Mouse (Mus musculus) kidney, postnatal 10 days (tissue): Measurements from ENCODE around the gene Zkscan5.
"Not testable (repeated sequence)": the region's sequence is repeated elsewhere in the genome, so short reads cannot be mapped to it uniquely, and the experiment has no call there.

Source experiments
- DNase-seq: peaks from one replicate; pipeline ENCODE4 v3.0.0; 2021; ENCODE audit warnings: mixed read lengths

Gene Zkscan5

GRCm38 (mm10) chr5:145203936-145204691 lies at the start of gene Zkscan5:
Gene Zkscan5, plus strand, starts transcription at chr5:145204562.
- DNase-seq, result peak; percentile 99

GRCm38 (mm10) chr5:145161361-145161760 lies 43.0 kb upstream of the Zkscan5 start:
- DNase-seq, result no peak

- no peak for DNase-seq
Measured at GRCm38 (mm10) chr5:145164710-145165109, 39.7 kb upstream of the Zkscan5 start.

- DNase-seq, result peak; percentile 18
Measured at GRCm38 (mm10) chr5:145165184-145165583, 39.2 kb upstream of the Zkscan5 start.

- peak; percentile 99 for DNase-seq
Measured at GRCm38 (mm10) chr5:145166536-145167305, 37.6 kb upstream of the Zkscan5 start, which contains the start of the genes Ptcd1 and Cpsf4. Gene Ptcd1, minus strand, starts transcription at chr5:145167108. Gene Cpsf4, plus strand, starts transcription at chr5:145167213.

- no peak for DNase-seq
Measured at GRCm38 (mm10) chr5:145167306-145167661, 37.1 kb upstream of the Zkscan5 start.

GRCm38 (mm10) chr5:145178461-145178980 lies 25.8 kb upstream of the Zkscan5 start:
- DNase-seq, result no peak

- DNase-seq, result no peak
Measured at GRCm38 (mm10) chr5:145185244-145185643, 19.1 kb upstream of the Zkscan5 start.

- DNase-seq, result no peak
Measured at GRCm38 (mm10) chr5:145189416-145189815, 14.9 kb upstream of the Zkscan5 start.

- no peak for DNase-seq
Measured at GRCm38 (mm10) chr5:145190373-145190772, 14.0 kb upstream of the Zkscan5 start.

GRCm38 (mm10) chr5:145190875-145191798 lies 13.2 kb upstream of the Zkscan5 start:
- peak; percentile 95 for DNase-seq

GRCm38 (mm10) chr5:145191962-145192361 lies 12.4 kb upstream of the Zkscan5 start, which contains the start of gene Atp5j2:
Gene Atp5j2, minus strand, starts transcription at chr5:145192062.
- DNase-seq, result no peak

- no peak for DNase-seq
Measured at GRCm38 (mm10) chr5:145200387-145200786, 4.0 kb upstream of the Zkscan5 start.

- peak; percentile 85 for DNase-seq
Measured at GRCm38 (mm10) chr5:145201321-145201991, 2.9 kb upstream of the Zkscan5 start, which contains the start of gene Zkscan14. Gene Zkscan14, minus strand, starts transcription at chr5:145201868.

GRCm38 (mm10) chr5:145202446-145202845 lies 1.9 kb upstream of the Zkscan5 start:
- no peak for DNase-seq

GRCm38 (mm10) chr5:145205041-145205440 lies 679 bp downstream of the Zkscan5 start:
- DNase-seq, result no peak

- DNase-seq, result no peak
Measured at GRCm38 (mm10) chr5:145207385-145207784, 3.0 kb downstream of the Zkscan5 start.

GRCm38 (mm10) chr5:145207954-145208353 lies 3.6 kb downstream of the Zkscan5 start:
- no peak for DNase-seq

- DNase-seq, result not testable (repeated sequence)
Measured at GRCm38 (mm10) chr5:145208391-145208790, 4.0 kb downstream of the Zkscan5 start.

GRCm38 (mm10) chr5:145211340-145211739 lies 7.0 kb downstream of the Zkscan5 start:
- DNase-seq, result no peak

GRCm38 (mm10) chr5:145212216-145212615 lies 7.9 kb downstream of the Zkscan5 start:
- no peak for DNase-seq

GRCm38 (mm10) chr5:145213505-145213904 lies 9.1 kb downstream of the Zkscan5 start:
- DNase-seq, result no peak
